In the genomic region with DNA sequence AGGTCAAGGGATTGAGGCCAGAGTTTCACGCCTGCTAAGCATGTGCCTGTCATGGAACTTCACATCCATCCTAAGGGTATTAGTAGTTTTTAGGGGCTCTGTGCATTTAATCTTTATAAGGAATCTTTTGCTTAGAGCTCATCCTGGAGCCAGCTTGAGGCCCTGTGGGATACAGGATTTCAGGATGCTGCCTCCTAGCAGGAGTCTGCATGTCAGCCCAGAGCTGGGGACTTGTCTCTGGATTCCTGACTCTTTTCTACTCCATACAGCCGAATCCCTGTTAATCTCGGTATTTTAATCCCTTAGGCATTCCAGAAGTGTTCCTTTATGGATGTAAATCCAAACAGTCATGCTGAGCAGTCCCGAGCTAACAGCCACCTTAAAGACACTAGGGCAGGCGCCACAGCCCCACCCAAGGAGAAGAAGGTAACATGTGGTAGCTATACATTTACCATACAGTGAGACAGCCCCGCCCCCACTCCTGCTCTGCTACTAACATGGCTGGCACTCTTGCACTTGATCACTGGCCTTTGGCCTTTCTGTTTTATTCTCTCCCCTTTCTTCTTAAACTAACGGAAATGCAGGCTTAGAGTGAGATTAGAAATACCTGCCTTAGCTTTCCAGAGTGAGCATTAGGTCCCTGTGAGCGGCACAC, we compare ENCODE assay signal across 16 mouse cellular contexts.
"Had no signal": no experiment of that assay in that cellular context is flagged by ENCODE, and none has a peak within 500 bp of the region (broad histone marks: within the 10 kb centered on the region; RNA-seq: fewer than 3 reads in every experiment).

No protein-coding gene starts in this region.

- H3K27ac ChIP-seq: kidney, postnatal 0 days; limb, embryonic 12.5 days; liver, embryonic 13.5 days; lung, embryonic 15.5 days; midbrain, embryonic 12.5 days; neural tube, embryonic 15.5 days; stomach, postnatal 0 days had no signal

- H3K4me2 ChIP-seq: limb, embryonic 12.5 days; liver, embryonic 13.5 days; lung, embryonic 15.5 days; midbrain, embryonic 12.5 days; neural tube, embryonic 15.5 days had no signal

- H3K9ac ChIP-seq: limb, embryonic 12.5 days; liver, embryonic 13.5 days; liver, postnatal 0 days; lung, embryonic 15.5 days; midbrain, embryonic 12.5 days; neural tube, embryonic 15.5 days had no signal

- H3K27me3 ChIP-seq: limb, embryonic 12.5 days; liver, embryonic 13.5 days; lung, embryonic 15.5 days; midbrain, embryonic 12.5 days; neural tube, embryonic 15.5 days had no signal

- H3K9me3 ChIP-seq: limb, embryonic 12.5 days; liver, embryonic 13.5 days; lung, embryonic 15.5 days; midbrain, embryonic 12.5 days; neural tube, embryonic 15.5 days had no signal

- ATAC-seq: liver, postnatal 0 days had no signal

- H3K4me1 ChIP-seq: limb, embryonic 12.5 days; liver, embryonic 13.5 days; lung, embryonic 15.5 days; midbrain, embryonic 12.5 days; neural tube, embryonic 15.5 days had no signal

- DNase-seq: kidney, postnatal 36 days; layer of hippocampus, adult 9-11 months; layer of hippocampus, postnatal 36 days; liver; liver, embryonic 13.5 days; liver, postnatal 0 days; lung, postnatal 14 days; thymus, adult 18-20 months; thymus, postnatal 25 days had no signal

- H3K4me3 ChIP-seq: limb, embryonic 12.5 days; liver, embryonic 13.5 days; lung, embryonic 15.5 days; midbrain, embryonic 12.5 days; myocyte; neural tube, embryonic 15.5 days had no signal

- H3K36me3 ChIP-seq: limb, embryonic 12.5 days; liver, embryonic 13.5 days; midbrain, embryonic 12.5 days; neural tube, embryonic 15.5 days had no signal
